Mouse (Mus musculus) spleen, adult 18-20 months (tissue): ENCODE data around the gene Pcnx3.

Source experiments
- DNase-seq, 2 experiments: peaks; one replicate each; pipeline ENCODE4 v3.0.0; 2022; ENCODE audit warnings: mixed read lengths in 2 of 2

The Pcnx3 gene

DNA sequence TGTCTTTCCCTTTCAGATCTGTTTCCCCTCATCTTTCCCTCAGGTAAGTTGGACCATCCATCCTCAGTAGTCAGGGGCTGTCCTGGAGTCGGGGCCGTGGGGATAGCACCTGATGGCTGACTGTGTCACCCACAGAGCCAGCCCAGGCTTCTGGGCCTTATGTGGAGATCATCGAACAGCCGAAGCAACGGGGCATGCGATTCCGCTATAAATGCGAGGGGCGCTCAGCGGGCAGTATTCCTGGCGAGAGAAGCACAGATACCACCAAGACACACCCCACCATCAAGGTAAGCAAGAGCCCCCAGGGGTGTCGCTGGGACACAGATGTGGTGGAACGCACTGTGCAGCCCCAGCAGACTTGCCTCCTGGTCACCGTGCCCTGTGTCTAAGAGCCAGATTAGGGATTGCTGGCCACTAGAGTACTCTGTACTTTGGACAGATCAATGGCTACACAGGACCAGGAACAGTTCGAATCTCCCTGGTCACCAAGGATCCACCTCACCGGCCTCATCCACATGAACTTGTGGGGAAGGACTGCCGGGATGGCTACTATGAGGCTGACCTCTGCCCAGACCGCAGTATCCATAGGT lies 50.2 kb downstream of the Pcnx3 start:
- DNase-seq: no peak

DNA sequence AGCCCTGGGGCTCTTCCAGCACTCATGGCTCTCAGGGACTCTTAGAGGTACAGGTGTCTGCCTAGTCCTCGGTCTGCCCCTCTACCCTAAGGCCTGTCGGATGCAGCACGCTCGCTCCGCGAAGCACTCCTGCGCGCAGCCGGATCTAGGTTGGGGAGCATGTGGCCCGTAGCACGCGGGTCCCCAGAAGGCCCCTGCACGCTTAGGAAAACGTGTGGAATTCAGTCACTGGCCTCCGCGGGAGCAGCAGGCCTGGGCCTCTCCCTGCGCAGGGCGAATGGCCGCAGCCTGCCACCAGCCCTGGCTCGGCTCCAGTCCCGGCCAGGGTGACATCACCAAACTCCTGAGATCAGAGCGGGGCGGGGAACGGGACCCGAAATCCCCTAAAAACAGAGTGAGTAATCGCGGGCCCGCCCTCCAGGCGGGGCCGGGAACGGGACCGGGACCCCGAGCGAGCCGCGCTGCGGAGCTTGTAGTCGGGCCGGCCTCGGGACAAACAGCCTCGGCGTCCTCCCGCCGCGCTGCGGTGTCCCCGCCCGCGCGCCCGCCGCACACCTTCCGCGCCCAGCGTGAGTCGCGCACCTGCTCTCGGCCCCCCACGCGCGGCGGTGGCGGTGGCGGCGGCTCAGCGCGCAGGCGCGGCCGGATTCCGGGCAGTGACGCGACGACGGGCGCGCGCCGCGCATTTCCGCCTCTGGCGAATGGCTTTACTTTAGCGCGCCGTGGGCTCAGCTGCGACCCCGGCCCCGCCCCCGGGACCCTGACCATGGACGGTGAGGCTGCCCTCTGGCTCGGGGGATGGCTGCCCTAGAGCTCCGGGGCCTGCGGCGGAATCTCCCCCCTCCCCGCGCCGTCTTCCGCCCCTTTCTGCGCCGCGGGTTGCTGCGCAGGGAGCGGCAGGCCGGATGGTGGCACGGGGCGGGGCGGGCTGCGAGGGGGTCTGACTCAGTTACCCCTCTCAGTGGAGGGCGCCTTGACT lies 51.4 kb downstream of the Pcnx3 start, which contains the start of gene Rela:
TSS of gene Rela (plus strand) at position 415 of the 979 bp plus-strand sequence.
- peak; percentile 81 to 92 for DNase-seq

DNA sequence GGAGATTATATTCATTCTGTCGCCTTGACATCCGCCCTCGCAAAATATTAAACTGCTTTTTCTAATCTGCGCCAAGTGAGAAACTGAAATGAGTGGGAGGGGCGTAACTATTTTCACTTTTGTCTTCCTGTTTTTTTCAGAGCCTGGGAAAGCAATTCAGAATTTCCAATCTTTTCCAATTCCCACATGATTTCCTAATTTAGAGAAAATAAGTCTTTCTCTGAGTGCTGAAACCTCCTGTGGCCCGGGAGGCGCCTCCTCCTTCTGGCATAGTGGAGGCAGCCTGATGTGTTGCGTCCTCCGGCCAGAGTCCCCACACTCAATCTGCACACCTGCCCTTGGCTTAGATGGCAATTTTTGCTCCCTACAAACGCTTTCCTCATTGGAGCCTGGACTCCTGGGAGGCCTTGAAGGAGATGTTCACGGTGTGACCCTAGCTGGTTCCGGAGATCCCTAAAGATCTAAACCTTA lies 52.1 kb downstream of the Pcnx3 start:
- peak in 1 of 2 experiments; percentile 44 for DNase-seq

DNA sequence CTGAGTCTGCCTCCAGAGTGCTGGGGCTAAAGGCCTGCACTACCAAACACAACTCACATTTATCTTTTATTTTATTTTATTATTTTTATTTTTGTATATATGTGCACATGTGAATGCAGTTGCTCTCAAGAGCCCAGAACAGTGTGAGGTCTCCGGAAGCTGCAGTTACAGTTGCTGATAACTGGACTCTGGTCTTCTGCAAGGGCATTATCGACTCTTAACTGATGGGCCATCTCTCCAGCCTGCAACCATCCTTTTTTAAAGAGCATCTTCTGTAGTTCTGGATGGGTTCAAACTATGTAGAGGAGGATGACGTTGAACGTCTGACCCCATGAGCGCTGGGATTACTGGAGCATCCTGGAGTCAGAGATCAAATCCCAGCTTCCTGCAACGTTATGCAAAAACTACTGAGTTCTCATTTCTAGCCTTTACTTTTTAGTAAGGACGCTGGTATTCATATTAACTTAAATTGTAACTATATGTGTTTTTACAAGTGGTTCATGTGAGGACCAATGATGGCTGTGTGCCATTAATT lies 52.6 kb downstream of the Pcnx3 start:
- no peak for DNase-seq

DNA sequence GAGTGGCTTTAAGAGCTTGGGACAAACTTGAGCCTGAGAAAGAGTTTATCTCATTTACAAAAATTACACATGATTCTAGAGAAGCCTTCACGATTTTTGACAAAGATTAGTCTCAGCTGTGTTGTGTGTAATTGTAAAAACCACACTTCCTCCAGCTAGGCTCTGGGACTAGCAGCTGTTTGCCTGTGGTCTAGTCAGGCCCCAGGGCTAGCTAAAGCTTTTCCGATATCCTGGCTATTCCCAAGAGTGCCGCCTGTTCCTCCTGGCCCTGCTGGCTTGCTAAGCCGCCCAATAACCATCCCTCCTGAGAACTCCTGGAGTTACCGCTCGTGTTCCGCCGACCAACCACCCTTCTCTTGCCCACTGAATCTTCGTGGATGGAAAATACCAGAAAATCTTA lies 56.6 kb downstream of the Pcnx3 start:
- no peak for DNase-seq

DNA sequence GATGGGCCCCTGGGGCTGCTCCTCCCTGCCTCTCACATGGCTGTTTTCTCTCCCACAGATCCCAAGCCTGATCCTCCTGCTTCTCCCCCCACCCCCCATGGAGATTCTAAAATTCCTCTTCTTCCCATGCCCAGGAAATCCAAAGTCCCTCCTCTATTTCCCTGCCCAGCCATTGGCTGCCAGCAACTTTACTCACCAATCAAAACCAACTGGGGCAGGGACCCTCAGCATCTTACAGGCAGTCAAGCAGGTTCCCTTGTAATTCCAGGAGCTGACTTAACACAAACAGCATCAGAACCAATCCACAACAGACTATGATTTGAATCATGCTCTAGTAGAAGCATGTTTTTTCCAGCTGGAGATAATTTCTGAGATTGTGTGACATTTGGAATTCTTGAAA lies 58.8 kb downstream of the Pcnx3 start:
- DNase-seq: no peak

DNA sequence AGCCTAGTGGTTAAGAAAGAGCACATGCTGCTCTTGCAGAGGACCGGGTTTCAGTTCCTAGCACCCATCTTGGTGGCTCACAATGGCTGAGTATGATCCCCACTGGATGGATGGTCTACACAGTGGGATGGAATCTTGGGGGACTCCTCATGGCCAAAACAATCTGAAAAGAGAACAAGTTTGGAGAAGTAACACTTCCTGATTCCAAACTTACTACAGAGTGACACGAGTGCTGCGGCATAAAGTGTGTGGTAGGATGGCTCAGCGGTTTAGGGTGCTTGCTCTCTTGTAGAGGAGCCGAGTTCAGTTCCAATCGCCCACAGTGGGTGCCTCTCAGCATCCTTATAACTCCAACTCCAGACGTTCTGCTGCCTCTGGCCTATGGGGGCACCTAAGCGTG lies 63.4 kb downstream of the Pcnx3 start:
- DNase-seq: no peak

GRCm38 (mm10) chr19:5621884-5622283 lies 66.8 kb downstream of the Pcnx3 start:
- DNase-seq: no peak

DNA sequence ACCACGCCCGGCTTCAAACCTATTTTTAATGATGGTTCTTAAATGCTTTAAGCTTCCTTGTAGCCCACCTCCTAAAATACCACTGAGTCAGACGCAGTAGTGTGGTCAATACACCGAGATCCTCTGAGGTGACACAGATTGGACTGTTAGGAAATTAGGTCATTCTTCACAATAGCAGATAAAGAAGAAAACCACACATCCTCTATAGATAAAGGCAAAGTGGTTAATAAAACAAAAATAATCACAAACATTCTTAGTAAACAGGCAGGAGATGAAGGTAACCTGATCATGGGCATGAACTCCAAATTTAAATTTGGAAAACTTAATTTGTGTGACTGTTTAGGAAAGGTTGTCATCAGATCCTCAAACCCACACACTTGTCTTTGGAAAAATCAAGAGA lies 68.7 kb downstream of the Pcnx3 start:
- no peak for DNase-seq

DNA sequence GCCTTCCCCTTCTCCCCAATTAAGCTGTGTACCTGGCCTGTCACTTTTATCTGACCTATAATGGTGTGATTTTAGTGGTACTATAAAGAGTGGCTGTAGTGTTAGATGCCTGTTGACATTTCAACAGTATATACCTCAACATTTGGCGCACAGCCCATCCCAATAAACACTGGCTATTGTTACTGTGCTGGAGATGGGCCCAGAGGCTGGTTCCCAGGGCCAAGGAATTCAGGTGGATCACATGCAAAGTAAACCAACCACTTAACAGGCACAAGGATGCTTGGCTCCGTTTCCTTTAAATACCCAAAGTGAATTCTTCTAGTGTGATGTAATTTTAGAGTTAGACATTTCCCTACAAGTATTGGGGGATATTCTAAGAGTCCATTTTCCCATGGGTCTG lies 73.8 kb downstream of the Pcnx3 start:
- DNase-seq: no peak
